Mouse (Mus musculus) right cerebral cortex, adult 2 months (tissue): ENCODE results near the gene Prickle4.
A peak's percentile ranks its signal among the peaks of the same experiment; 100 is the strongest.
"Not testable (repeated sequence)": the region's sequence is repeated elsewhere in the genome, so short reads cannot be mapped to it uniquely, and the experiment has no call there.

ENCODE experiments used
- DNase-seq, 2 experiments: peaks; one replicate each; pipeline ENCODE4 v3.0.0; 2021 to 2022; ENCODE audit warnings: low spot score in 2 of 2

Gene Prickle4

GRCm38 (mm10) chr17:47669166-47669565, 25.4 kb downstream of the Prickle4 start:
- no peak for DNase-seq

- DNase-seq: no peak
Measured at GRCm38 (mm10) chr17:47664474-47664873, 30.1 kb downstream of the Prickle4 start.

- no peak for DNase-seq
Measured at GRCm38 (mm10) chr17:47663009-47663713, 31.4 kb downstream of the Prickle4 start.

- DNase-seq: no peak
Measured at GRCm38 (mm10) chr17:47658741-47659243, 35.7 kb downstream of the Prickle4 start.

GRCm38 (mm10) chr17:47657901-47658300, 36.6 kb downstream of the Prickle4 start:
- no peak for DNase-seq

- no peak for DNase-seq
Measured at GRCm38 (mm10) chr17:47655697-47656096, 38.8 kb downstream of the Prickle4 start.

- not testable (repeated sequence) for DNase-seq
Measured at GRCm38 (mm10) chr17:47654346-47654745, 40.2 kb downstream of the Prickle4 start.

- DNase-seq: no peak
Measured at GRCm38 (mm10) chr17:47651953-47652352, 42.6 kb downstream of the Prickle4 start.

GRCm38 (mm10) chr17:47648966-47649365, 45.6 kb downstream of the Prickle4 start:
- DNase-seq: no peak

GRCm38 (mm10) chr17:47646683-47647082, 47.9 kb downstream of the Prickle4 start:
- peak; percentile 38 to 40 for DNase-seq

GRCm38 (mm10) chr17:47642992-47643391, 51.5 kb downstream of the Prickle4 start:
- no peak for DNase-seq
